Mouse (Mus musculus) lung, postnatal 25 days (tissue): ENCODE results near the gene Cenpe.
A peak's percentile ranks its signal among the peaks of the same experiment; 100 is the strongest.
"Not testable (repeated sequence)": the region's sequence is repeated elsewhere in the genome, so short reads cannot be mapped to it uniquely, and the experiment has no call there.

ENCODE experiments used
- DNase-seq: peaks from one replicate; pipeline ENCODE4 v3.0.0; 2022; ENCODE audit warnings: low spot score

Cenpe gene

DNA sequence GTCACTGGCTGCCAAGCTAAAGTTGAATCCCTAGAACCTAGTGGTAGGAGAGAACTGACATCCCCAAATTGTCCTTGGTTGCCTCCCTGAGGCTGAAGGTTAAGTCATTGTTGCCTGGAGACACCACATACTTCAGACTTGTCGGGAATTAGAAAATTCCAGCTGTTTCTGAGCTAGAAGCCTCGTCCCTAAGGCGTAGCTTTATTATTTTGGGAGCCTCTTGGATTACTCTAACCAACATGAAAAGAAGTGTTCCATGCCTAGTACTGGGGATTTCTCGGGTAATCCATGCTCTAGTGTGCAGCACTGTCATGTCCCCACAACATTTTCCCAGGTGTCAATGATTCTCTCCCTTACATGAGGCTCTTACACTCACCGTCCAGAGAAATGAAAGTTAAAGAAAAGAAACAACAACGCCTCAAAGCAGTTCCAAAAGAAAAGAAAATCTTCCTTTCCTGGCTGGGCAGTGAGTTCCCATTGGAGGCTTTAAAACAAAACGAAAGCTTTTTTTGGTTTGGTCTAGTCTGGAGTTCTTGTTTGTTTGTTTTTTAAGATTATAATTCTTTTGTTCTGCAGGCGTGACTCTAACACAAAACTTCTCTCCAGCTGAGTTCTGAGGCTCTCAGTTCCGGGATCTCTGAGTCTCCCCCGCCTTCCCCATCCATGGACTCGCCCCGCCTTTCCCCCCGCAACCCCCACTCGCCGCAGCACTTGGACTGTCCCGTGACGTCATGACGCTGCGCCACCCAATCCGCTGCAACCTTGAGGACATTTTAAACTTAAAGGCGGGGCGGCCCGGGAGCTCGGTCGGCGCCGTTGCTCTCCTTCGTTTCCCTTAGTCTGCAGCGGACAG lies at the start of gene Cenpe:
Gene Cenpe, plus strand, starts transcription at position 733 of the 853 bp plus-strand sequence.
- DNase-seq = peak; percentile 90

DNA sequence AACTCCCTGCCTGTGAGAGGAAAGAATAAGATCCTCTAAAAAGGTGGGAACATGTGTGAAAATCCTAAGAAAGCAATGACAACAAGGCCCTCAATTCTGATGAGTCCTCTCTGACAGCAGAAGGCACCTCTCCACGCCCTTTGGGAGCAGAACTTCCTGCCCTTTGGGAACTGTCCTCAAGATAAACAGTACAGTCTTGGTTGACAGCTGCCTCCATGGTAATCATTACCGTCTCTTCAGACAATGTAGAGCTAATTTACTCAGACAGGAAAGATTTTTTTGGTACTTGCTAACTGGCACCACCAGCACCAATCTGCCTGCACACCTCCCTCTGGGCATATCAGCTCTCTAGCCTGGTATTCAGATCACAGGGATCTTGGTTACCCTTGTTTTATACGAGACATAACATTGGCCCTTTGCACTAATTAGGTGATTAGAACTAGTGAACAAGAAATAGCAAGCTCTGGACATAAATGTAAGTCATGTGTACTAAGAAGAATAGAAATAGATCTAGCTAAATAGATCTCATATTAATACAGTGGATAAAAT lies 40.4 kb upstream of the Cenpe start:
- no peak for DNase-seq

DNA sequence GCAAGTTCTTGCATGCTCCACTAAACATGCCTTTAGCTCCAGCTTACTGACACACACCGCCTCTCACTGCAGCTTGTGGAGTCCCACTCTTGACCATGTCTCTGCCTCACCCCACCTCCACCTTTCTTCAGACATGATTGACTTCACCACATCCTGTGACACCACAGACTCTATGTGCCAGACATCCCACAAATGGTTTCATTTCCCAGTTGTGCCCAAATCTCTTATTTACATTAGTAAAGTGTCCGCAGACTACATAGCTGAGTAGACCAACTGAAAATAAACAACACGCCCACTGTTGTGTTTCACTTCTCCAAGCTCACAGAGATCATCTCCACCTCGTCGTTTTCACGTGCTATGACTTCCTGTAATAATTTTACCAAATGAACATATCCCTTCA lies 20.5 kb upstream of the Cenpe start:
- peak; percentile 41 for DNase-seq

DNA sequence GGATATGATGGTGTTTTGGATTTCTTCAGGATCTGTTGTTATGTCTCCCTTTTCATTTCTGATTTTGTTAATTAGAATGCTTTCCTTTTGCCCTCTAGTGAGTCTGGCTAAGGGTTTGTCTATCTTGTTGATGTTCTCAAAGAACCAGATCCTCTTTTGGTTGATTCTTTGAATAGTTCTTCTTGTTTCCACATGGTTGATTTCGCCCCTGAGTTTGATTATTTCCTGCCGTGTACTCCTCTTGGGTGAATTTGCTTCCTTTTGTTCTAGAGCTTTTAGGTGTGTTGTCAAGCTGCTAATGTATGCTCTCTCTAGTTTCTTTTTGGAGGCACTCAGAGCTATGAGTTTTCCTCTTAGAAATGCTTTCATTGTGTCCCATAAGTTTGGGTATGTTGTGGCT lies 14.3 kb upstream of the Cenpe start:
- not testable (repeated sequence) for DNase-seq

DNA sequence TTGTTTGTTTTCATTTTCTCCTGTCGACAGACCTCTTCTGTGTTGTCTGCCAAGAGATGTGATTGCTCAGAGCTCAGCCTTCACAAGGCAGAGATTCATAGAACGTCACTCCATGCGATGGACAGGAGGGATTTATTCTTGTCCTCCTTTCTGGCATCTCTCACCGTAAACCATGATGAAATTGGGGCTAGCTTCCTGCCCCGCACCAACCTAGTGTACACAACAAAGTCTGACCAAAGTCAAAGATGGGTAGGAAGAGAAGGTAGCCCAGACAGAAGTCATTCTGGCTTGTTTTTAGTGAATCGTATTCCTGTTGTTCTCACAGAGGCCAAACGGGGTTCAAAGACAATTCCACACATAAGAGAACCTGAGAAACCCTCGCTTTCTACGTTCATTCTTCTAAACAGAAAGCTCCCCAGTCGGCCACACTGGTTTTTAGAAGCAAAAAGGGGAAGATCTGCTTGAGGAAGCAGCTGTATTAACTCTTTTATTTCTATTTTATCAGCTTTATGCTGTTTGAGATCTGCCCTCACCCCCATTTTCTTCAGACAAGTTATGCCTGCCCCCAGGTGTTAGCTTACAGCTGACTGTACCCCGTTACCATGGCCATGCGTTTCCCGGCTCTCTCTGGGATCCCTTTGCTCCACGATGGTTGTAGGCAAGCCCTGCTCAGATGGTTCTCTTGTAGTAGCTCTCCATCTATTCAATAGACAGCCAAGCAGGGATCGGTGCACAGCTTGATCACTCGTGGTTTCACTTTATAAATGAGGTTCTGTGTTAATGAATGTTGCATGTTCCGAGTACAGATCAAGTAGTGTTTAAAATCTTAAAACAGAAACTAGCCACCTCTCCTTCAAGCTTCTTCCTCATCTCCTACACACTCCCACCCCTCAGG lies 11.7 kb upstream of the Cenpe start:
- no peak for DNase-seq

DNA sequence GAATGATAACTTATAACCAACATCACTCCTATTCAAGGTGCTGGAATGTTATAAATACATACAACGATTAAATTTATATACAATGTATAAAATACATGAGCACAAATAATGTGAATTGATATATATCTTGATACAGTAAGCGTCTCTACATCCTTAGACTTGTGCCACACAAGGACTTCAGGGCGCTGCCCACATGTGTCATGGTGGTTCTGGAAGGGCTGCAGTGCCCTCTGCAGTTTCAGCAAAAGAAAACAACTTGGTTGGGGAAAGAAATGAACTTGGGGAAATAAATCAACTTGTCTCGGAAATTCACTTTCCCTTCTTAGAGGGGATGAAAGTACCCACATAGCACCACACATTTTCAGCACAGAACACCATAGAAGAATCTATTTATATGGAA lies 5.7 kb upstream of the Cenpe start:
- DNase-seq = no peak

DNA sequence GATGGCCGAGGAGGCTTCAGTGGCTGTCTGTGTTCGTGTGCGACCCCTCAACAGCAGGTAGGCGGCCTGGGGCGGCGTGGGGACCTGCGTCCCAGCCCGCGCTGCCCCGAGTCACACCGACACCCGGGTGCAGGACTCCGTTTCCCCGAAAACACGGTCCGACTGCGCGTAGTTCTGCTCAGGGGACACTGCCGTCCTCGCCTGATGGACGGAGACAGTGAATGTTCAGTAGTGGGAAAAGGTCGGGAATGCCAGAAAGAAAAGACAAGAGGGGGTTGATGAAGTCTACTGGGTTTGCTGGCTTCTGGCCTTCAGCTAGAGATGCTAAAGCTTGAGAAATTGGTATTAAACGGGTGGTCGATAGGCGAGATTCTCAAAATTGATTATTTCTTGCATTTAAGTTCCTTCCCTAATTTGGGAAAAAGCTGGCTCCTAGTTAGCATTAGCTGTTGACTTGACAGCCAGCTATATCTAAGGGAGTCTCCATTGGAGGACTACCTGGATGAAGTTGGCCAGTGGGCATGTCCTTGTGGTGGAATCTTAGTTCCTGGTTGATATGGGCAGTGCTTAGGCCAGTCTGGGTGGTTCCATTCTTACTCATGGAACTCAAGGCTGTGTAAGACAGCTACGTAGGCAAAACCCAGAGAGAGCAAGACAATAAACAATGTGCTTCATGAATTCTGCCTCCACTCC lies 467 bp downstream of the Cenpe start:
- DNase-seq = no peak

DNA sequence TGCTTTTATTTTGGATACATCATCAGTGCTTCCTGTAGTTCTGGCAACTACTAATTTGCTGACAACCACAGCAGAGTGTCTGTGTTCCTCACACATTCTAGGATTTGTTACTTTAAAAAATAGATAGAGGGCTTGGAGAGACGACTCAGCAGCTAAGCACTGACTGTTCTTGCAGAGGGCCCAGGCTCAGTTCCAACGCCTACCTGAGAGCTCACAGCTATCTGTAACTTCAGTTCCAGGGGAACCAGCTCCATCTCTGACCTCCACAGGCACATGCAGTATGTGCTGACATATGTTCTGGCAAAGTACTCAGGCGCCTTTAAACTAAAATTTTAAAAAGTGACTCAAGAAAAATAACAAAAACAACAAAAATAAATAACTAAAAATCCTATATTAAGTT lies 19.7 kb downstream of the Cenpe start:
- DNase-seq = no peak

DNA sequence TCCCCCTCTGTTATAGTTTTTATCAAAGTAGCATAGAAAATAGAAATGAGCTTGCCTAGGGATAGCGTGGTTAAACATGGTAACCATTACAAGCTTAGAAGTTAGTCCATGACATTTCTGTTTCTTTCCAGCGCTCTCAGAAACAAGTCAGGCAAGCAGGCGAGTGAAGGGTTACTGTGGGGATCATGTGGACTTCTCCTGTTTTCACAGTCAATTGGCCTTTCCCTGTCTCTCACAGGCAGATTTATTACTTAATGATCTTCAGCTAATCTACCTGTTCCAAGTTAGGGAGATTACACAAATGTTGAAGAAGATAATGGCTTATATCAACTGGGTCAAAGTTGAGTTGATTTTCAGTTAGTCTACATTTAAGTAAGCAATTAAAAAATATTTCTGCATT lies 20.1 kb downstream of the Cenpe start:
- DNase-seq = no peak

DNA sequence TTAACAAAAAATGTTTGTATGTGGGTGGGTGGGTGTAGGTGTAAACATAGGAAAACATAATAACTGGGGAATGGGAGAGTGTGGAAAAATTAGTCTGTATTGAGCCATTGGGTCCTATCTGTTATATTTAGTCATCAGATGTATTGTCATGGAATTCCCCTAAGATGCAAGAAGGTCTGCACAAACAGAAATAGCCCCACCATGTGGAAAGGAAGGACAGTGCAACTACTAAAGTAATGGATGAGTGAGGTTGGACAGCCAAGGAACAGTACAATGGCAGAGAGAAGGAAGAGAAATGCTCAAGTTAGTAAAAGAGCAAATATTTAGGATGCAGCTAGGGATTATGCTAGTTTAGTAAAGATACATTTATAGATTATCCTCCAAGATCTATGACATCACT lies 33.4 kb downstream of the Cenpe start:
- no peak for DNase-seq

DNA sequence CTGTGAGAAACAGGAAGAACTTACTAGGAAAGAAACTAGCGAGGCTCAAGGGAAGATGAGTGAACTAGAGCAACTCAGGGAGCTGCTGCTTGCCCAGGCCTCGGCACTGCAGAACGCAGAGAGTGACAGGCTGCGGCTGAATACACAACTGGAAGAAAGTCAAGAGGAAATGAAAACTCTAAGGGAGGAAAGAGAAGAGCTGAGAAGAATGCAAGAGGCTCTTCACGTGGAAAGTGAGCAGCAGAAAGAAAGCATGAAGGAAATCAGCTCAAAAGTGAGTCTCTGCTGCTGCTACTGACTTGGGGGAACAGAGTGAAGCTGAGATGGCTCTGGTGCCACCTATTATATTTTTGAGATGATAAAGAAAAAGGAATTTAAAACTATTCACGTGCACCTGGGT lies 34.5 kb downstream of the Cenpe start:
- no peak for DNase-seq

DNA sequence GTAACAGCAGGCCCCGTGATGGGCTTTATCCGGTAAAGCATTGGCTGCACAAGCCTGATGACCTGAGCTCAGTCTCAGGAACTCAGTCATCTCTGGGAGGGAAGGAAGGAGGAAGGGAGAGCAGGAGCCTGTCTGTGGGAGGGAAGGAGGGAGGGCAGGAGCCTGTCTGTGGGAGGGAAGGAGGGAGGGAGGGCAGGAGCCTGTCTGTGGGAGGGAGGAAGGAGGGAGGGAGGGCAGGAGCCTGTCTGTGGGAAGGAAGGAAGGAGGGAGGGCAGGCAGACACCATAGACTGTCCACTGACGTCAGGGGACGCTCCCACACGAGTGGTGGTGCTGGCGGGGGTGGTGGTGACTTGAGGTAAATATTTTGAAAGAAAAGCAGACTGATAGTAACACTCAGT lies 36.8 kb downstream of the Cenpe start:
- no peak for DNase-seq

DNA sequence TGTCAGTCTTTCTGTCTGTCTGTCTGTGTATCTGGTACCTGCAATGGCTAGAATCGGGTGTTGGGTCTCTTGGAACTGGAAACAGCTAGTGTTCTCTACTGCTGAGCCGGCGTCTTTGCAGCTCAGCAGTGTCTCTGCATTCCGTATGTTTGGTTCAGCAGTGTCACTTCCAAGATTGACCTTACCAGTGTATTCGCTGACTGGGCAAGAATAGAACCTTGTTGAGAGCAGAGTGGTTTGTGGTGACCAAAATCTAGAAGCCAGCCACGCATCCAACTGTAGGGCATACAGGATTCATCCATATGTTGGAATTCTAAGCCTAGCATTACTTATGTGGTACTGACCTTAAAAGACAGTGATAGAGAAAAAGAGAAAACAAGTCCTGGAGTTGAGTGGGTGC lies 39.5 kb downstream of the Cenpe start:
- no peak for DNase-seq

DNA sequence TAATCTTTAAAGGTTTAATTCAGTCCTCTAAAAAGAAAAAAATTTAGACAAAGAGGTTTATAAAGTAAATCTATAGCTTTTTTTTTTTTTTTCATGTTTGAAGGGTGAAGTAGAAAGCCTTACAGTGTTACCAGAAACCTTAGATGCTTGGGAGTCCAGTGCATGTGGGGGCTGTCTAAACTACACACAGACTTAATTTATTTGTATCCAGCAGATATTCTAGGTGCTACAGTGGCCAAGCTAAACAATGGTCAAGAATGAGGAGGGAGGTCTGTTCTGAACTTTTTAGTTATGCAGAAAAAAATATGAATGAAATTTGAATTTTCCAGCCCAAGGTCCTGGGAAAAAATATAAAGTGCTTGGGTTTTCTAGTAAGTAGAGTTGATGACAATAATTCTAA lies 42.4 kb downstream of the Cenpe start:
- DNase-seq = no peak

DNA sequence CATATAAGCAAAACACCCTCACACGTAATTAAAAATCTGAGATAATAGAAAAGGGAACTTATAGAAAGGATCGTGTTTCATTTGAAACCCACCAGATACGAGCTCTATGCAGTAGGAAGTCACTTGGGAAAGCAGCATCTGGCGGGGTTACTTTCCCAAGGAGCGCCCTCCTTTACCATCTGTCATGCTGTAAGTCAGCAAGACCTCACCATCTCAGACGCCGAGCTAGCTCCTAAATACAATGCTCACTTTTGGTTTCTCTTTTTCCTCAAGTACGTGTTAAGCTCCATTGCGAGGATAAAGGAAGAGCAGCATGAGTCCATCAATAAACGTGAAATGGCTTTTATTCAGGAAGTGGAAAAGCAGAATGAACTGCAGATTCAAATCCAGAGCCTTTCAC lies 46.6 kb downstream of the Cenpe start:
- DNase-seq = no peak

DNA sequence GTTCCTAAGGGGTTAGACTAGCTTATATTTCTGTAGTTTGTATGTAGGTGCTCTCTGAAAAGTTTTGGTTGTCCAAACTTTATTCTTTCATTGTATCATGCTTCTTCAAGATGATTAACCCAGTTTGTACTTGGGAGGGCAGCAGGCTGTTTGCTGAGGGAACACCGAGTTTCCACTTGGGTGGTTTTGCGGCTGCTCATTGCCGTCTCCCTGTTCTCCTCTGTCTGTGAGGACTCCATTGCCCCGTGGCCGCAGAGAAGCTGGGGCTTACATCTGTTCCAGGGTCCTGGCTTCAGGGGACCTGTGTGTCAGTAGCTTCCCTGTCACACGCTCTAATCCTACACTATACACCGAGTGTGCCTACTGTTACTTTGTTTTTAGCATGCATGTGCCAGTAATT lies 47.9 kb downstream of the Cenpe start:
- DNase-seq = no peak

DNA sequence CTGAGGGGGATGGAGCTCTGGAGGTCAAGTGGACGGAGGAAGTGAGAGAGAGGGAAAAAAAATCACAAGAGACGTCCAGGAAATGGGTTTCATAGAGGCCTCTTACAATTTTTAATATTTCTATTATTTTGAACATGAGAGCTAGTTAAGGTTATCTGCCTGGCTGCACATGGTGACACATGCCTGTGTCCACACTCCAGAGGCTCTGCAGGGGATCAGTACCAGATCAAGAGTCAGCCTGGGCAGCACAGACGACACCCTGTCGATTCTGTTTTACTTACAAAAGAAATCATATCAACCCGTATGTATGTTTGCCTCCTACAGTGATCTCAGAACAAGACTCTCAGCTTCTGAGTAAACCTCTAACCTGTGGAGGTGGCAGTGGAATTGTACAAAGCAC lies 56.3 kb downstream of the Cenpe start:
- no peak for DNase-seq

DNA sequence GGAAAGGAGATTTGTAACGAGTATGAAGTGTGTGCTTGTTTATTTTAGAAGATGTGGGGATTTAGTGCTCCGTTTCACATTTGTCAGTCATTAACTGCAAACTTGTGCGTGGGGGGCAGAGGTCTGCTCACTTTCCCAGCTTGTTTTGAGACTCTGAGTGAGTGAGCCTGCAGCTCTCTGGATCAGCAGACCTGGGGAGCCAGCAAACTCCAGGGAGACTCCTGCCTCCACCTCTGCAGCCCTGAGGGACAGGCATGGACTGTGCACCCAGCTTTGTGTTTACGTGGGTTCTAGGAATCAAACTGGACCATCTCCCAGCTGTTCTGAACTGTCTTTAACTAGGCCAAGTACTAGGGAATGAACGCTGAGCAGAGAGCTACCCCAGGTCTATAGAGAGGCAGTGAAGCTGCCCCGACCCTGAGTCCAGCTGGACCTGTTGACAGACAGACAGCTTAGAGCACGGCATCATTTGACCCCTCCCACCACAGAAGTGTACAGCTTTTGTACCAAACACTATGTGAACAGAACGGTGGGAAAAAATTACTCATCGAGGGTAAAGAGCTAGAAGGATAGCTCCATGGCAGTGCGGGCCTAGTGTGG lies 57.2 kb downstream of the Cenpe start:
- no peak for DNase-seq

DNA sequence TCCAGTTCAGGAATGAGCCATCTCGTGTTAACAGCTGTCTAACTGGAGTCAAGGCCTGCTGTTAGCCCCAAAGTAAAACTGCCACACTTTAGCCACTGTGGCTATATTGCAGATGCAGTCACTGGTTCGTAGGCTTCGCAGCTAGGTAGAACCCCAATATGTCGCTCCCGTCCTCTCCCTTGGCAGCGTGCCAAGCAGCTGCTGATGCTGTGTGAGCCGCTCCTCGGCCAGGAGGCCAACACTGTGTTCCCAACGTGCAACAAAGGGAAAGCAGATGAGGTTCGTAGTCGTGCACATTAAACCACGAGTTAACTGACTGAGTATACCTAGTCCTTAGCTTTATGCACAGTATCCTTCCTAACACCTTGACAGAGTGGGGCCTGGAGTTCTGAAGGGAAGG lies 60.3 kb downstream of the Cenpe start:
- no peak for DNase-seq

DNA sequence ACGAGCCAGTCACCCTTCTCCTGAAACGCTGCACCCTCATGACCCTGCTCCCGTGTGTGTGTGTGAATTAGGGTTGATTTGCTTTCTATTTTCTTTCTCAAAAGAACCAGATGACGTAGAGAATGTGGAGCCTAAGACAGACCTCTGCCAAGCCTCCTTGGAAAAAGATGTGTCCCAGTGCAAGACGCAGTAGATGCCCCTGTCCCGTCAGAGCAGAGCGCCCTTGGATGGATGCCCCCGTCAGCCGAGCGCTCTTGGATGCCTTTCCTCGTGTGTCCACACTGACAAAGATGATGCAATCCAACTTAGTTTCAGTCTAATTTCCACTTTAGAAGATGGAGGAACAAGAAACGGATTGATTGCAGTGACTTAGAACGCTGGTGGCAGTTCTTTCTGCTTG lies 60.7 kb downstream of the Cenpe start:
- DNase-seq = no peak

DNA sequence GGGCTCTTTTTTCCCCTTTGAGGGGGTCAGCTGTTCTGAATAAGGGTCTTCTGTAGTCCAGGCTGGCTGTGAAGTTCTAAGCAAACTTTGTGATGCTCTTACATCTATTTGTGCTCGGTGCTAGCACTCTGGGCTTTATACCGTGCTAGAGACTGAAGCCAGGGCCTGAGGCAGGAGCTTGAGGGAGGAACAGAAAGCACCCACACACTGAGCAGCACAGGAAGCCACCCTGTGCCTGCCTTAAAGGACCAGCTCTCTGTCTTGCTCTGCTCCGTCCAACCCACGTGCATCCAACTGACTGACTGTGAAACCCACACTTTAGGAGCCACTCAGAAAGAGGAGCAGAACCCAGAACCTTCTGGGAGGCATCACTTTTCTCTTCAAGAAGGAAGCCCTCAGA lies 67.8 kb downstream of the Cenpe start:
- no peak for DNase-seq
